Mouse (Mus musculus): ENCODE results near the gene Uxs1. TPM values are rescaled to one million over a fixed set of nuclear protein-coding genes. Genes with fewer than 3 reads are reported as not detected.

The Uxs1 gene
- polyA plus RNA-seq, 1 experiment from 2014 or later, result 11.1 TPM

- H3K9ac ChIP-seq, result peak overlapping the region; percentile 95
- no peak for ATAC-seq
- WGBS (ENCODE audit: insufficient replicate concordance), result 0% methylated on average over 3 of the region's 3 CpGs
- H3K4me2 ChIP-seq, result peak overlapping the region; percentile 92
- no peaks in the 10 kb centered on the region for H3K9me3 ChIP-seq (replicated peaks)
- H3K4me1 ChIP-seq, result peaks cover 48% of the 10 kb centered on the region
- H3K36me3 ChIP-seq, result peaks cover 8% of the 10 kb centered on the region; the same call in 1 of the 2 replicates
- peak overlapping the region; percentile 99 for H3K4me3 ChIP-seq
- H3K27ac ChIP-seq, result peak overlapping the region; percentile 89
- no peaks in the 10 kb centered on the region for H3K27me3 ChIP-seq (replicated peaks)
Measured at GRCm38 (mm10) chr1:43826628-43827001, 985 bp downstream of the Uxs1 start.

GRCm38 (mm10) chr1:43823406-43823805 lies 4.2 kb downstream of the Uxs1 start:
- no peak for ATAC-seq
- Histone ChIP-seq H3K4me2 (no peak overlapping the region), H3K9ac (no peak overlapping the region), H3K4me1 (peaks cover 48% of the 10 kb centered on the region), H3K27me3 (replicated peaks) (no peaks in the 10 kb centered on the region), H3K9me3 (replicated peaks) (no peaks in the 10 kb centered on the region), H3K4me3 (no peak overlapping the region), H3K27ac (no peak overlapping the region), H3K36me3 (peaks cover 8% of the 10 kb centered on the region; the same call in 1 of the 2 replicates)
- WGBS (ENCODE audit: insufficient replicate concordance), result 86% methylated on average over 1 of the region's 1 CpGs

- H3K9ac ChIP-seq, result no peak overlapping the region
- no peaks in the 10 kb centered on the region for H3K9me3 ChIP-seq (replicated peaks)
- H3K4me2 ChIP-seq, result no peak overlapping the region
- H3K36me3 ChIP-seq, result peaks cover 8% of the 10 kb centered on the region; the same call in 1 of the 2 replicates
- H3K27me3 ChIP-seq (replicated peaks), result no peaks in the 10 kb centered on the region
- WGBS (ENCODE audit: insufficient replicate concordance), result 66% methylated on average over 5 of the region's 5 CpGs
- no peak for ATAC-seq
- no peak overlapping the region for H3K27ac ChIP-seq
- H3K4me3 ChIP-seq, result no peak overlapping the region
- peaks cover 49% of the 10 kb centered on the region for H3K4me1 ChIP-seq
Measured at GRCm38 (mm10) chr1:43822586-43822985, 5.0 kb downstream of the Uxs1 start.

DNA sequence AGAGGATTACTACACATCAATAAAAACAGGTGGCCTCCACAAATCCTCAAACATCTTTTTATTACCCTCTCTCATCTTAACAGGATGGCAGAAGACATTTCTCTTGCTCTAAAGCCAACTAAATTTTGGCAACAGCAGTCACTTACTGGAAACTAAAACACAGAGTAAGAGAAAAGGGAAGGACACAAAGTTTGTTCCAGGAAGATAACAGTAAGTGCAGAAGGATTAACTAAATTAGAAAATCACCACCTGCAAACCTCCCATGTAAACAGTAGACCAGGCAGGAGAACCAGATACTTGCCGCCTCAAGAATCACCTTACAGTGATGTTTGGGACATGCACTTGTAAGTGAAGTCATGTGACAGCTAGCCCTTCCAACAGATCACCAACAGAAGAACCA lies 5.8 kb downstream of the Uxs1 start:
- no peaks in the 10 kb centered on the region for H3K9me3 ChIP-seq (replicated peaks)
- peaks cover 8% of the 10 kb centered on the region; the same call in 1 of the 2 replicates for H3K36me3 ChIP-seq
- H3K27ac ChIP-seq, result no peak overlapping the region
- no peak overlapping the region for H3K9ac ChIP-seq
- WGBS (ENCODE audit: insufficient replicate concordance), result 53% methylated on average over 1 of the region's 1 CpGs
- no peak overlapping the region for H3K4me2 ChIP-seq
- no peak overlapping the region for H3K4me3 ChIP-seq
- H3K4me1 ChIP-seq, result peaks cover 49% of the 10 kb centered on the region
- no peak for ATAC-seq
- H3K27me3 ChIP-seq (replicated peaks), result no peaks in the 10 kb centered on the region

DNA sequence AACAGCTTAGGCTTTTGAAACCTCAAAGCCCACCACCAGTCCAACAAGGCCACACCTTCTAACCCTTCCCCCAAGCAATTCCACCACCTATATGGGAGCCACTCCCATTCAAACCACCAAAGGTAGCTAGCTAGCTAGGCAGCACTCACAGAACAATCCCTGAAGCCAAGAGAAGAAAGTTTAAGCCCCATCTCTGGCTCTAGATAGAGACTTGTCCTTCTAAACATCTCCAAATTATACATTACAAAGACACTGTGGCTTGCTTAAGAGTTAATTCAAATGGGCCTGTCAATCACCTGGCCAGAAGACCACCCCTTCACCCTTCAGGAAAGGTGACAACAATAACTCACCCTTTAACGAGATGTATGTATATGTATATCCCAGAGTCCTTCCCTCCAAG lies 7.0 kb downstream of the Uxs1 start:
- peaks cover 38% of the 10 kb centered on the region for H3K4me1 ChIP-seq
- no peak overlapping the region for H3K4me3 ChIP-seq
- no peaks in the 10 kb centered on the region for H3K9me3 ChIP-seq (replicated peaks)
- no peak for ATAC-seq
- no peak overlapping the region for H3K4me2 ChIP-seq
- no peak overlapping the region for H3K27ac ChIP-seq
- H3K27me3 ChIP-seq (replicated peaks), result no peaks in the 10 kb centered on the region
- H3K36me3 ChIP-seq, result peaks cover 8% of the 10 kb centered on the region; the same call in 1 of the 2 replicates
- no peak overlapping the region for H3K9ac ChIP-seq
- 53% methylated on average over 1 of the region's 1 CpGs for WGBS (ENCODE audit: insufficient replicate concordance)

- no peak overlapping the region for H3K27ac ChIP-seq
- H3K27me3 ChIP-seq (replicated peaks), result no peaks in the 10 kb centered on the region
- peaks cover 34% of the 10 kb centered on the region for H3K4me1 ChIP-seq
- H3K9ac ChIP-seq, result no peak overlapping the region
- WGBS (ENCODE audit: insufficient replicate concordance), result 68% methylated on average over 2 of the region's 2 CpGs
- no peak for ATAC-seq
- peaks cover 5% of the 10 kb centered on the region; the same call in 1 of the 2 replicates for H3K36me3 ChIP-seq
- no peaks in the 10 kb centered on the region for H3K9me3 ChIP-seq (replicated peaks)
- no peak overlapping the region for H3K4me2 ChIP-seq
- no peak overlapping the region for H3K4me3 ChIP-seq
Measured at GRCm38 (mm10) chr1:43819091-43819490, 8.5 kb downstream of the Uxs1 start.

- no peak for ATAC-seq
- WGBS (ENCODE audit: insufficient replicate concordance), result 84% methylated on average over 4 of the region's 4 CpGs
- Histone ChIP-seq H3K36me3 (peaks cover 5% of the 10 kb centered on the region; the same call in 1 of the 2 replicates), H3K4me3 (no peak overlapping the region), H3K4me1 (peaks cover 35% of the 10 kb centered on the region), H3K27ac (no peak overlapping the region), H3K27me3 (replicated peaks) (no peaks in the 10 kb centered on the region), H3K4me2 (no peak overlapping the region), H3K9ac (no peak overlapping the region), H3K9me3 (replicated peaks) (no peaks in the 10 kb centered on the region)
Measured at GRCm38 (mm10) chr1:43818356-43818755, 9.2 kb downstream of the Uxs1 start.

DNA sequence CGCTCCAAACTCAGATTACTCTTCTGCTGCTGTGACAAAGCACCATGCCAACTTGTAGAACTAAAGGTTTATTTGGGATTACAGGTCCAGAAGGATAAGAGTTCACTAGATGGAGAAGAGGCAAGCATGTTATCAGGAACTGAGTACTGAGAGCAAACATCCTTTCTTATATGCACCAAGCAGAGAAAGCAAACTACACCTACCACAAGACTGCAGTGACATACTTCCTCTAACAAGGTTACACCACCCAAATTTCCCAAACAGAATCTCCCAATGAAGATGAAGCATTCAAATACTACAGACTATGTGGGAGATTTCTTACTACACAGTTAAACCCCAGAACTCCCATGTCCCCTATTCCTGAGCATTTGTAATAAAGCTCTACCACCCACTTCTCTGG lies 15.8 kb downstream of the Uxs1 start:
- no peak overlapping the region for H3K27ac ChIP-seq
- 0 out of 2 replicates have a peak overlapping the region, but pooled peaks have one; percentile 17 for H3K4me2 ChIP-seq
- H3K4me3 ChIP-seq, result no peak overlapping the region
- peaks cover 37% of the 10 kb centered on the region for H3K4me1 ChIP-seq
- H3K36me3 ChIP-seq, result peaks cover 9% of the 10 kb centered on the region; the same call in 1 of the 2 replicates
- H3K27me3 ChIP-seq (replicated peaks), result no peaks in the 10 kb centered on the region
- WGBS (ENCODE audit: insufficient replicate concordance), result 86% methylated on average over 1 of the region's 1 CpGs
- H3K9me3 ChIP-seq (replicated peaks), result no peaks in the 10 kb centered on the region
- ATAC-seq, result no peak
- no peak overlapping the region for H3K9ac ChIP-seq

- H3K36me3 ChIP-seq, result peaks cover 9% of the 10 kb centered on the region; the same call in 1 of the 2 replicates
- H3K9me3 ChIP-seq (replicated peaks), result no peaks in the 10 kb centered on the region
- peaks cover 37% of the 10 kb centered on the region for H3K4me1 ChIP-seq
- H3K9ac ChIP-seq, result no peak overlapping the region
- H3K27ac ChIP-seq, result peak overlapping the region; percentile 52
- WGBS (ENCODE audit: insufficient replicate concordance), result 23% methylated on average over 3 of the region's 3 CpGs
- no peak overlapping the region for H3K4me3 ChIP-seq
- H3K4me2 ChIP-seq, result peak overlapping the region; percentile 17
- no peaks in the 10 kb centered on the region for H3K27me3 ChIP-seq (replicated peaks)
- ATAC-seq, result peak; percentile 90
Measured at GRCm38 (mm10) chr1:43811055-43811454, 16.5 kb downstream of the Uxs1 start.

- Histone ChIP-seq H3K4me3 (no peak overlapping the region), H3K4me1 (peaks cover 34% of the 10 kb centered on the region), H3K27me3 (replicated peaks) (no peaks in the 10 kb centered on the region), H3K9me3 (replicated peaks) (no peaks in the 10 kb centered on the region), H3K4me2 (no peak overlapping the region), H3K27ac (no peak overlapping the region), H3K9ac (no peak overlapping the region), H3K36me3 (peaks cover 12% of the 10 kb centered on the region; the same call in 1 of the 2 replicates)
- 91% methylated on average over 2 of the region's 2 CpGs for WGBS (ENCODE audit: insufficient replicate concordance)
- no peak for ATAC-seq
Measured at GRCm38 (mm10) chr1:43809351-43809750, 18.2 kb downstream of the Uxs1 start.

DNA sequence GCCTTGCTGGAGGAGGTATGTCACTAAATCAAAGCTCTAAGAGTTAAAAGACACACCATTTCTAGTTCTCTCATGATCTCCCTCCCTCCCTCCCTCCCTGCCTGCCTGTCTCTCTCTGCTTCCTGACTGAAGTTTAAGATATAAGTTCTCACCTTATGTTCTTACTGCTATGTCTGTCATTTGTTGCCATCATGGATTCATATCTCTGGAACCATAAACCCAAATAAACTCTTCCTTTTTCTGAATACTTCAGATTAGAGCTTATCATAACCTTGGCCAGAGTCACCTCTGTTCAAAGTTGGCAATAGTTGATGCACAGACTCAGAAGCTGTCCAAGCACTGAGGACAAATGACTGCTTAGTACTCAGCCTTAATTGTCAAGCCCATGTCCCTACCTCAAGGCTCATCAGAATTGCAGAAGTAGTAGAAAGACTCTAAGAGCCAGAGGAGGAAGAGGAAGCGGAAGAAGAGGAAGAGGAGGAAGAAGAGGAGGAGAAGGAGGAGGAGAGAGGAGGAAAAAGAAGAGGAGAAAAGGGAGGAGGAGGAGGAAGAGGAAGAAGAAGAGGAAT lies 23.6 kb downstream of the Uxs1 start:
- no peak overlapping the region for H3K4me2 ChIP-seq
- 75% methylated on average over 1 of the region's 1 CpGs for WGBS (ENCODE audit: insufficient replicate concordance)
- no peak for ATAC-seq

GRCm38 (mm10) chr1:43798048-43798447 lies 29.6 kb downstream of the Uxs1 start:
- ATAC-seq, result no peak
- Histone ChIP-seq H3K9ac (no peak overlapping the region), H3K27ac (no peak overlapping the region), H3K27me3 (replicated peaks) (no peaks in the 10 kb centered on the region), H3K9me3 (replicated peaks) (no peaks in the 10 kb centered on the region), H3K4me2 (no peak overlapping the region), H3K4me3 (no peak overlapping the region), H3K36me3 (peaks cover 59% of the 10 kb centered on the region), H3K4me1 (no peaks in the 10 kb centered on the region)
- 78% methylated on average over 3 of the region's 3 CpGs for WGBS (ENCODE audit: insufficient replicate concordance)

More for the DNA sequence above, 23.6 kb downstream of the Uxs1 start:
- H3K4me3 ChIP-seq, result no peak overlapping the region
- no peak overlapping the region for H3K9ac ChIP-seq
- H3K9me3 ChIP-seq (replicated peaks), result no peaks in the 10 kb centered on the region
- no peak overlapping the region for H3K27ac ChIP-seq
- no peaks in the 10 kb centered on the region for H3K27me3 ChIP-seq (replicated peaks)
- H3K4me1 ChIP-seq, result 0 out of 2 replicates have a peak, but pooled peaks cover 3% of the 10 kb centered on the region
- peaks cover 45% of the 10 kb centered on the region for H3K36me3 ChIP-seq

DNA sequence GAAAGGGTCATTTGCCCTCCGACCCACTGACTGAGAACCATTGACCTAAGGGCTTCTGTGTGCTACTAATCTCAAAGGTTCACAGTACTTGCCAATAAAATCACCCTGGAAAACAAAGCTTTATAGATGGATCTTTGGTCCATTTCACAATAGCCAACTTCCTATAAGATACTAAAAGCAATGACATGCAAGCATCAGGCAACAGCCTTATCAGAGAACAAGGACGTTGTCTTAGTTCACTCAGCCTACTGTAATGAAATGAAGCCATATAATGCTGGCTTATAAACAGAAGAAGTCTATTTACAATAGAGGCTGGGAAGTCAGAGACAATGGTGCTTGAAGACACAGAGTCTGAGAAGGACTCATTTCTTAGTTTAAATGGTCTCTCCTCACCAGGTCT lies 37.8 kb downstream of the Uxs1 start:
- Histone ChIP-seq H3K4me1 (peaks cover 6% of the 10 kb centered on the region; the same call in 1 of the 2 replicates), H3K4me3 (no peak overlapping the region), H3K4me2 (no peak overlapping the region), H3K27me3 (replicated peaks) (no peaks in the 10 kb centered on the region), H3K27ac (no peak overlapping the region), H3K9ac (no peak overlapping the region), H3K9me3 (replicated peaks) (no peaks in the 10 kb centered on the region), H3K36me3 (peaks cover 45% of the 10 kb centered on the region)
- 70% methylated on average over 2 of the region's 2 CpGs for WGBS (ENCODE audit: insufficient replicate concordance)
- no peak for ATAC-seq

All from liver, embryonic 12.5 days (tissue).